Mouse (Mus musculus) ES-CJ7 (cell line): ENCODE results near the gene Hes1.

ENCODE experiments used
- DNase-seq: peaks from one replicate; pipeline ENCODE4 v3.0.0; 2011; ENCODE audit warnings: low read depth, low spot score

Hes1 gene

DNA sequence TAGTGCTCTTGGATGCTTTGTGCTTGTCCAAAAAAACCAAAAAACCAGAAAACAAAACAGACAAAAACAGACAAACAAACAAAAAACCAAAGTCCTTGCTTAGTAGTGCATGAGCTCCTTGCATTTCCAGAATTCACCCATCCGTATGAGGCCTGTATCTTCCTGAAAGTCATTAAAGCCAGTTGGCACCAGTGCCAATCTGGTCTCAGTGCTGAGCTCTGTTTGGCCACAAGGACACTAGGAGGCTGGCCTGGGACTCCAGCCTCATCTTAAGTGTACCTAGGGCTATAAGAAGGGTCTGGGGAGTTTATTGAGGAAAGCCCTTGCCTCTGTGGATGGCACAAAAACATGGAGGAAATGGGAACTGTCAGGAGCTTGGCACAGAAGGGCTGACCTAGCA, 50.3 kb downstream of the Hes1 start:
- no peak for DNase-seq
